Mouse (Mus musculus): ENCODE data around the gene Zbtb6. TPM values are rescaled to one million over a fixed set of nuclear protein-coding genes. Genes with fewer than 3 reads are reported as not detected.

Zbtb6 gene
- 4.0 TPM for polyA plus RNA-seq (2017; shearing (Covaris generic))

GRCm38 (mm10) chr2:37442611-37443591 is at the start of gene Zbtb6, which contains the start of the genes Zbtb26 and Rabgap1:
Zbtb6 (minus strand) TSS chr2:37443171.
Zbtb26 (minus strand) TSS chr2:37443135.
Rabgap1 (plus strand) TSS chr2:37443279.

GRCm38 (mm10) chr2:37422306-37423304 is 20.4 kb downstream of the Zbtb6 start, which contains the start of gene Rc3h2:
Rc3h2 (minus strand) TSS chr2:37422903.

Other genes with a start within 250 kb of the Zbtb6 start
- gene Olfr366, start 231.6 kb downstream of the Zbtb6 start, polyA plus RNA-seq (2017; shearing (Covaris generic)), result not detected
- gene Olfr368, start 116.7 kb downstream of the Zbtb6 start, polyA plus RNA-seq (2017; shearing (Covaris generic)), result not detected
- gene Pdcl, start 83.8 kb downstream of the Zbtb6 start, polyA plus RNA-seq (2017; shearing (Covaris generic)), result 33.0 TPM
- 45.5 TPM for gene Rc3h2, start 20.3 kb downstream of the Zbtb6 start, polyA plus RNA-seq (2017; shearing (Covaris generic))
- 2.6 TPM for gene Zbtb26, start within 50 bp of the Zbtb6 start, polyA plus RNA-seq (2017; shearing (Covaris generic))
- gene Rabgap1, start 108 bp upstream of the Zbtb6 start, polyA plus RNA-seq (2017; shearing (Covaris generic)), result 49.4 TPM
- gene Gpr21, start 73.2 kb upstream of the Zbtb6 start, polyA plus RNA-seq (2017; shearing (Covaris generic)), result 0.61 TPM

All from effector memory CD4-positive, alpha-beta T cell, adult 5 months (primary cell).